Comparison of ENCODE assay signal across 10 mouse cellular contexts in genomic region chr7:90033640-90034312, GRCm38 (mm10). TPM values are rescaled to one million over a fixed set of nuclear protein-coding genes. Genes with fewer than 3 reads are reported as not detected.
DNase-seq lines count a peak whose midpoint lies in the region; ATAC-seq and TF ChIP-seq lines count a peak whose summit lies in the region.
"Had no signal": no experiment of that assay in that cellular context is flagged by ENCODE, and none has a peak within 500 bp of the region (broad histone marks: within the 10 kb centered on the region; RNA-seq: fewer than 3 reads in every experiment).

No protein-coding gene starts in this region.

- WGBS in liver, adult 2 months, result 85% methylated on average over 9 of the region's 9 CpGs
- 60% methylated on average over 9 of the region's 9 CpGs for WGBS in heart, embryonic 13.5 days
- WGBS in macrophage (ENCODE audit: missing documents), result 14% methylated on average over 9 of the region's 9 CpGs

- H3K9ac ChIP-seq in liver, adult 2 months (ENCODE audit: low read depth, low read length), result no peak overlapping the region
- H3K9ac ChIP-seq in heart, embryonic 13.5 days, result no peak overlapping the region
- H3K9ac ChIP-seq: stomach, embryonic 15.5 days had no signal

- no peak overlapping the region for H3K4me2 ChIP-seq in heart, embryonic 13.5 days
- H3K4me2 ChIP-seq: stomach, embryonic 15.5 days had no signal

- TF ChIP-seq CTCF in liver, adult 2 months (IDR thresholded peaks at IDR 0.05; ENCODE audit: low read depth, low read length), result no peak

- DNase-seq in liver, adult 2 months (ENCODE audit: extremely low read depth, low read depth, low spot score), result peak; percentile 31
- DNase-seq in liver, result no peak
- no peak for DNase-seq in MN1 (ENCODE audit: low spot score)
- DNase-seq in gastrocnemius, postnatal 10 days, result no peak
- no peak for DNase-seq in thymus, postnatal 4 days
- DNase-seq: cerebellum, adult 18-20 months had no signal

- H3K4me1 ChIP-seq in liver, adult 2 months (ENCODE audit: control insufficient read depth, insufficient read depth, low read length), result peaks cover 8% of the 10 kb centered on the region
- peaks cover 24% of the 10 kb centered on the region for H3K4me1 ChIP-seq in brown adipose tissue, adult 24 weeks (ENCODE audit: control insufficient read depth, insufficient read depth, insufficient read length, low read length)
- H3K4me1 ChIP-seq in heart, embryonic 13.5 days, result peaks cover 42% of the 10 kb centered on the region

- H3K9me3 ChIP-seq in heart, embryonic 13.5 days, result no peaks in the 10 kb centered on the region
- H3K9me3 ChIP-seq: stomach, embryonic 15.5 days had no signal

- no peak for TF ChIP-seq POLR2A in liver, adult 2 months (IDR thresholded peaks at IDR 0.05; ENCODE audit: extremely low read depth, insufficient read depth, low read length)

- H3K36me3 ChIP-seq in liver, adult 2 months (ENCODE audit: control insufficient read depth, insufficient read depth, low read length), result no peaks in the 10 kb centered on the region
- no peaks in the 10 kb centered on the region for H3K36me3 ChIP-seq in heart, embryonic 13.5 days
- no peaks in the 10 kb centered on the region for H3K36me3 ChIP-seq in macrophage (ENCODE audit: inconsistent target)
- H3K36me3 ChIP-seq: stomach, embryonic 15.5 days had no signal

- no peak overlapping the region for H3K4me3 ChIP-seq in liver, adult 2 months (ENCODE audit: insufficient read depth, low read depth, low read length)
- no peak overlapping the region for H3K4me3 ChIP-seq in brown adipose tissue, adult 24 weeks (ENCODE audit: insufficient read depth, low read depth, low read length)
- no peak overlapping the region for H3K4me3 ChIP-seq in heart, embryonic 13.5 days
- no peak overlapping the region for H3K4me3 ChIP-seq in macrophage (ENCODE audit: inconsistent target)
- H3K4me3 ChIP-seq: stomach, embryonic 15.5 days had no signal

- H3K27ac ChIP-seq in liver, adult 2 months (replicated peaks; ENCODE audit: insufficient read depth, low read depth, low read length), result peak overlapping the region; percentile 18; the same call in 1 of the 2 replicates
- peak overlapping the region; percentile 69 for H3K27ac ChIP-seq in brown adipose tissue, adult 24 weeks (replicated peaks; ENCODE audit: low read depth, low read length)
- H3K27ac ChIP-seq in heart, embryonic 13.5 days (replicated peaks), result peak overlapping the region; percentile 63
- peak overlapping the region; percentile 79 for H3K27ac ChIP-seq in macrophage
- H3K27ac ChIP-seq: stomach, embryonic 15.5 days had no signal

- no peaks in the 10 kb centered on the region for H3K79me2 ChIP-seq in liver, adult 2 months (ENCODE audit: control insufficient read depth, insufficient read depth, low read length)
- H3K79me2 ChIP-seq in macrophage (ENCODE audit: inconsistent target), result no peaks in the 10 kb centered on the region

- no peaks in the 10 kb centered on the region for H3K27me3 ChIP-seq in liver, adult 2 months (ENCODE audit: control insufficient read depth, insufficient read depth, low read length)
- no peaks in the 10 kb centered on the region for H3K27me3 ChIP-seq in heart, embryonic 13.5 days (replicated peaks)
- H3K27me3 ChIP-seq: stomach, embryonic 15.5 days had no signal

- no peak for ATAC-seq in heart, embryonic 13.5 days (ENCODE audit: extremely low read depth, insufficient number of reproducible peaks, low FRiP score, low TSS enrichment)

RNA-seq across cellular contexts. Expression of gene Eed, which starts 53.0 kb away (rescaled TPM):
- total RNA-seq in liver, adult 2 months (2014; rRNA removed), result 30.7 and 43.5 TPM in 2 replicates
- polyA plus RNA-seq in liver, adult 2 months (2012; rRNA removed), result 10.7 and 16.1 TPM in 2 replicates
- polyA plus RNA-seq in brown adipose tissue, adult 24 weeks (2012; ENCODE audit: insufficient read depth, insufficient read length, missing spikeins), result 29.0 and 39.6 TPM in 2 replicates
- 42.0 and 45.5 TPM in 2 replicates for polyA plus RNA-seq in heart, embryonic 13.5 days (2015; fragmentation: Nextera tagmentation; extraction: Ambion mirVana)
- 100 to 1,000 TPM in 24 of 26 experiments, 10 to 100 TPM in 2; 87.4 to 310 (median 214) TPM for total RNA-seq in macrophage (2018; cell fraction: chromatin; rRNA removed)
- 10 to 100 TPM; 16.4 to 78.9 (median 44.1) TPM for total RNA-seq in macrophage (2018; cell fraction: cytosol; rRNA removed)
- 100 to 1,000 TPM in 14 of 26 experiments, 10 to 100 TPM in 12; 34.6 to 164 (median 110) TPM for total RNA-seq in macrophage (2018; cell fraction: nucleus; rRNA removed)
- 45.6 to 59.3 TPM (median 47.9 TPM) in 3 replicates for polyA plus RNA-seq in macrophage (2018)
- total RNA-seq in gastrocnemius, postnatal 10 days (2021), result 10 to 100 TPM; 30.6 to 37.8 TPM

Comparison
In these comparisons a context has a peak if more than half of its experiments do, and no peak if none do; other contexts are left out.
1. H3K27ac ChIP-seq: peak in every context shown above with its lines; median percentile 79 in macrophage; 69 in brown adipose tissue, adult 24 weeks; 63 in heart, embryonic 13.5 days; 18 in liver, adult 2 months.